Mouse (Mus musculus): ENCODE measurements around the gene 1110017D15Rik. TPM values are rescaled to one million over a fixed set of nuclear protein-coding genes. Genes with fewer than 3 reads are reported as not detected.
A peak's percentile ranks its signal among the peaks of the same experiment; 100 is the strongest.

The 1110017D15Rik gene
- polyA plus RNA-seq, 1 experiment from 2014 or later: not detected

- 23% methylated on average over 6 of the region's 6 CpGs for WGBS
- Histone ChIP-seq H3K4me1 (peaks cover 13% of the 10 kb centered on the region), H3K4me3 (replicated peaks) (no peak overlapping the region), H3K4me2 (no peak overlapping the region), H3K27ac (no peak overlapping the region), H3K9me3 (replicated peaks) (no peaks in the 10 kb centered on the region), H3K36me3 (no peaks in the 10 kb centered on the region), H3K9ac (no peak overlapping the region), H3K27me3 (peaks cover 4% of the 10 kb centered on the region; the same call in 1 of the 2 replicates)
- ATAC-seq (replicated peaks; ENCODE audit: low FRiP score): no peak
Observed at GRCm38 (mm10) chr4:41532420-41532819, 15.3 kb upstream of the 1110017D15Rik start.

GRCm38 (mm10) chr4:41527996-41528395 is 10.9 kb upstream of the 1110017D15Rik start:
- peak; percentile 70 for ATAC-seq (replicated peaks; ENCODE audit: low FRiP score)

GRCm38 (mm10) chr4:41527076-41527475 is 9.9 kb upstream of the 1110017D15Rik start:
- Histone ChIP-seq H3K4me2 (no peak overlapping the region), H3K27me3 (peaks cover 14% of the 10 kb centered on the region; the same call in 1 of the 2 replicates), H3K27ac (no peak overlapping the region), H3K4me1 (peaks cover 22% of the 10 kb centered on the region), H3K4me3 (replicated peaks) (no peak overlapping the region), H3K9ac (no peak overlapping the region), H3K9me3 (replicated peaks) (no peaks in the 10 kb centered on the region), H3K36me3 (no peaks in the 10 kb centered on the region)
- ATAC-seq (replicated peaks; ENCODE audit: low FRiP score): no peak
- 33% methylated on average over 13 of the region's 13 CpGs for WGBS

More at GRCm38 (mm10) chr4:41527996-41528395, 10.9 kb upstream of the 1110017D15Rik start:
- Histone ChIP-seq H3K4me1 (peaks cover 18% of the 10 kb centered on the region), H3K27ac (no peak overlapping the region), H3K9me3 (replicated peaks) (no peaks in the 10 kb centered on the region), H3K36me3 (no peaks in the 10 kb centered on the region), H3K4me3 (replicated peaks) (no peak overlapping the region), H3K9ac (no peak overlapping the region), H3K4me2 (no peak overlapping the region), H3K27me3 (peaks cover 14% of the 10 kb centered on the region; the same call in 1 of the 2 replicates)
- WGBS: 9% methylated on average over 8 of the region's 8 CpGs

GRCm38 (mm10) chr4:41526553-41526952 is 9.4 kb upstream of the 1110017D15Rik start:
- Histone ChIP-seq H3K27ac (no peak overlapping the region), H3K9ac (no peak overlapping the region), H3K27me3 (peaks cover 14% of the 10 kb centered on the region; the same call in 1 of the 2 replicates), H3K4me3 (replicated peaks) (no peak overlapping the region), H3K9me3 (replicated peaks) (no peaks in the 10 kb centered on the region), H3K36me3 (no peaks in the 10 kb centered on the region), H3K4me1 (peaks cover 26% of the 10 kb centered on the region), H3K4me2 (no peak overlapping the region)
- ATAC-seq (replicated peaks; ENCODE audit: low FRiP score): no peak
- WGBS: 64% methylated on average over 7 of the region's 7 CpGs

GRCm38 (mm10) chr4:41524829-41525228 is 7.7 kb upstream of the 1110017D15Rik start:
- Histone ChIP-seq H3K36me3 (no peaks in the 10 kb centered on the region), H3K27me3 (peaks cover 25% of the 10 kb centered on the region), H3K4me2 (no peak overlapping the region), H3K9ac (no peak overlapping the region), H3K4me1 (peaks cover 28% of the 10 kb centered on the region), H3K27ac (no peak overlapping the region), H3K9me3 (replicated peaks) (no peaks in the 10 kb centered on the region), H3K4me3 (replicated peaks) (no peak overlapping the region)
- no peak for ATAC-seq (replicated peaks; ENCODE audit: low FRiP score)
- WGBS: 80% methylated on average over 9 of the region's 9 CpGs

GRCm38 (mm10) chr4:41523839-41524238 is 6.7 kb upstream of the 1110017D15Rik start:
- Histone ChIP-seq H3K4me2 (no peak overlapping the region), H3K4me3 (replicated peaks) (no peak overlapping the region), H3K27ac (no peak overlapping the region), H3K4me1 (peaks cover 28% of the 10 kb centered on the region), H3K36me3 (no peaks in the 10 kb centered on the region), H3K27me3 (peaks cover 27% of the 10 kb centered on the region), H3K9me3 (replicated peaks) (no peaks in the 10 kb centered on the region), H3K9ac (no peak overlapping the region)
- WGBS: 82% methylated on average over 7 of the region's 7 CpGs
- ATAC-seq (replicated peaks; ENCODE audit: low FRiP score): no peak

GRCm38 (mm10) chr4:41522788-41523187 is 5.7 kb upstream of the 1110017D15Rik start:
- Histone ChIP-seq H3K4me2 (no peak overlapping the region), H3K9me3 (replicated peaks) (no peaks in the 10 kb centered on the region), H3K4me1 (peaks cover 18% of the 10 kb centered on the region), H3K9ac (no peak overlapping the region), H3K27ac (no peak overlapping the region), H3K36me3 (no peaks in the 10 kb centered on the region), H3K4me3 (replicated peaks) (no peak overlapping the region), H3K27me3 (peaks cover 25% of the 10 kb centered on the region)
- WGBS: 40% methylated on average over 5 of the region's 5 CpGs
- no peak for ATAC-seq (replicated peaks; ENCODE audit: low FRiP score)

- no peak overlapping the region for H3K4me3 ChIP-seq (replicated peaks)
- peaks cover 22% of the 10 kb centered on the region for H3K27me3 ChIP-seq
- H3K4me1 ChIP-seq: peaks cover 13% of the 10 kb centered on the region
- no peaks in the 10 kb centered on the region for H3K9me3 ChIP-seq (replicated peaks)
- H3K4me2 ChIP-seq: no peak overlapping the region
- H3K9ac ChIP-seq: no peak overlapping the region
- WGBS: 65% methylated on average over 6 of the region's 6 CpGs
- H3K36me3 ChIP-seq: no peaks in the 10 kb centered on the region
- no peak overlapping the region for H3K27ac ChIP-seq
- no peak for ATAC-seq (replicated peaks; ENCODE audit: low FRiP score)
Observed at GRCm38 (mm10) chr4:41522136-41522535, 5.0 kb upstream of the 1110017D15Rik start.

GRCm38 (mm10) chr4:41520641-41521040 is 3.5 kb upstream of the 1110017D15Rik start:
- no peak overlapping the region for H3K4me3 ChIP-seq (replicated peaks)
- H3K9ac ChIP-seq: no peak overlapping the region
- no peaks in the 10 kb centered on the region for H3K9me3 ChIP-seq (replicated peaks)
- WGBS: 38% methylated on average over 14 of the region's 14 CpGs
- peaks cover 16% of the 10 kb centered on the region for H3K27me3 ChIP-seq
- no peak overlapping the region for H3K4me2 ChIP-seq
- no peaks in the 10 kb centered on the region for H3K36me3 ChIP-seq
- ATAC-seq (replicated peaks; ENCODE audit: low FRiP score): no peak
- H3K4me1 ChIP-seq: peaks cover 9% of the 10 kb centered on the region; the same call in 1 of the 2 replicates
- H3K27ac ChIP-seq: no peak overlapping the region

- Histone ChIP-seq H3K27ac (no peak overlapping the region), H3K27me3 (peaks cover 16% of the 10 kb centered on the region), H3K4me1 (peaks cover 9% of the 10 kb centered on the region; the same call in 1 of the 2 replicates), H3K36me3 (no peaks in the 10 kb centered on the region), H3K4me2 (no peak overlapping the region), H3K9me3 (replicated peaks) (no peaks in the 10 kb centered on the region), H3K4me3 (replicated peaks) (no peak overlapping the region), H3K9ac (no peak overlapping the region)
- WGBS: 95% methylated on average over 5 of the region's 5 CpGs
- ATAC-seq (replicated peaks; ENCODE audit: low FRiP score): no peak
Observed at GRCm38 (mm10) chr4:41519195-41519594, 2.1 kb upstream of the 1110017D15Rik start.

- no peak overlapping the region for H3K4me2 ChIP-seq
- WGBS: 78% methylated on average over 7 of the region's 7 CpGs
- peaks cover 9% of the 10 kb centered on the region; the same call in 1 of the 2 replicates for H3K4me1 ChIP-seq
- no peaks in the 10 kb centered on the region for H3K36me3 ChIP-seq
- H3K4me3 ChIP-seq (replicated peaks): no peak overlapping the region
- ATAC-seq (replicated peaks; ENCODE audit: low FRiP score): no peak
- no peak overlapping the region for H3K27ac ChIP-seq
- no peaks in the 10 kb centered on the region for H3K9me3 ChIP-seq (replicated peaks)
- no peak overlapping the region for H3K9ac ChIP-seq
- H3K27me3 ChIP-seq: peaks cover 21% of the 10 kb centered on the region
Observed at GRCm38 (mm10) chr4:41518349-41518748, 1.2 kb upstream of the 1110017D15Rik start.

GRCm38 (mm10) chr4:41513714-41514113 is 3.4 kb downstream of the 1110017D15Rik start:
- 18% methylated on average over 8 of the region's 8 CpGs for WGBS
- Histone ChIP-seq H3K9me3 (replicated peaks) (no peaks in the 10 kb centered on the region), H3K27me3 (peaks cover 21% of the 10 kb centered on the region; the same call in 1 of the 2 replicates), H3K4me3 (replicated peaks) (no peak overlapping the region), H3K36me3 (no peaks in the 10 kb centered on the region), H3K4me2 (no peak overlapping the region), H3K27ac (no peak overlapping the region), H3K9ac (no peak overlapping the region), H3K4me1 (no peaks in the 10 kb centered on the region)
- ATAC-seq (replicated peaks; ENCODE audit: low FRiP score): no peak

- Histone ChIP-seq H3K36me3 (no peaks in the 10 kb centered on the region), H3K4me1 (no peaks in the 10 kb centered on the region), H3K27me3 (peaks cover 25% of the 10 kb centered on the region; the same call in 1 of the 2 replicates), H3K9ac (no peak overlapping the region), H3K27ac (no peak overlapping the region), H3K9me3 (replicated peaks) (no peaks in the 10 kb centered on the region), H3K4me2 (no peak overlapping the region), H3K4me3 (replicated peaks) (no peak overlapping the region)
- 31% methylated on average over 4 of the region's 4 CpGs for WGBS
- ATAC-seq (replicated peaks; ENCODE audit: low FRiP score): no peak
Observed at GRCm38 (mm10) chr4:41513309-41513708, 3.8 kb downstream of the 1110017D15Rik start.

All from kidney, embryonic 15.5 days (tissue).